Mouse (Mus musculus) testis, adult 2 months (tissue): ENCODE measurements around the gene Snx30. TPM values are rescaled to one million over a fixed set of nuclear protein-coding genes. Genes with fewer than 3 reads are reported as not detected.
"Not testable (repeated sequence)": the region's sequence is repeated elsewhere in the genome, so short reads cannot be mapped to it uniquely, and the experiment has no call there.

Experiments
- H3K27ac ChIP-seq: fragments of 200-500 bp; 2 replicates; pipeline ENCODE4 v1.5.1; 2012; ENCODE audit warnings: low read depth, low read length; ENCODE audit not compliant: control insufficient read depth, insufficient read depth
- H3K27me3 ChIP-seq: fragments of 200-500 bp; 2 replicates; pipeline ENCODE4 v1.6.1; 2012; ENCODE audit warnings: mild to moderate bottlenecking, low read length, moderate library complexity; ENCODE audit not compliant: control insufficient read depth, insufficient read depth
- H3K36me3 ChIP-seq: fragments of 200-500 bp; 2 replicates; pipeline ENCODE4 v1.6.1; 2012; ENCODE audit warnings: mild to moderate bottlenecking, low read length; ENCODE audit not compliant: control insufficient read depth, insufficient read depth
- H3K4me1 ChIP-seq: fragments of 200-500 bp; 2 replicates; pipeline ENCODE4 v1.6.1; 2012; ENCODE audit warnings: low read length; ENCODE audit not compliant: control insufficient read depth, insufficient read depth
- H3K4me3 ChIP-seq: fragments of 200-500 bp; 2 replicates; pipeline ENCODE4 v1.5.1; 2012; ENCODE audit warnings: low read depth, mild to moderate bottlenecking, low read length, moderate library complexity, mixed read lengths; ENCODE audit not compliant: control insufficient read depth
- CTCF ChIP-seq: fragments of 200-500 bp; IDR thresholded peaks from 2 replicates; pipeline ENCODE4 v1.5.1; 2012; ENCODE audit warnings: low read depth, mild to moderate bottlenecking, inconsistent platforms, low read length, moderate library complexity; ENCODE audit not compliant: control insufficient read depth, insufficient read depth, insufficient replicate concordance
- POLR2A ChIP-seq: fragments of 200-500 bp; IDR thresholded peaks from 2 replicates; pipeline ENCODE4 v1.6.1; 2012; ENCODE audit warnings: low read depth, mild to moderate bottlenecking, inconsistent platforms, low read length, moderate library complexity; ENCODE audit not compliant: control insufficient read depth
- polyA plus RNA-seq: library from polyadenylated mRNA; depleted of rRNA; stranded (reverse); fragments of >200 nt; gene quantifications from 2 replicates; pipeline ENCODE4 v1.2.3, GENCODE M21; 2012

The Snx30 gene
- polyA plus RNA-seq, 1 experiment, result 0.57 TPM

- Histone ChIP-seq H3K4me3 (peak overlapping the region; percentile 97), H3K27me3 (no peaks in the 10 kb centered on the region), H3K27ac (peak overlapping the region; percentile 83), H3K4me1 (peaks cover 4% of the 10 kb centered on the region), H3K36me3 (no peaks in the 10 kb centered on the region)
- TF ChIP-seq CTCF, result no peak
- peak; percentile 56 for TF ChIP-seq POLR2A
Observed at GRCm38 (mm10) chr4:59783685-59784279, 21.9 kb upstream of the Snx30 start.

GRCm38 (mm10) chr4:59785412-59785811 lies 20.2 kb upstream of the Snx30 start:
- no peaks in the 10 kb centered on the region for H3K27me3 ChIP-seq
- H3K27ac ChIP-seq, result no peak overlapping the region
- H3K36me3 ChIP-seq, result no peaks in the 10 kb centered on the region
- TF ChIP-seq CTCF, result no peak
- no peak for TF ChIP-seq POLR2A
- no peak overlapping the region for H3K4me3 ChIP-seq
- H3K4me1 ChIP-seq, result peaks cover 4% of the 10 kb centered on the region

- Histone ChIP-seq H3K36me3 (no peaks in the 10 kb centered on the region), H3K27ac (no peak overlapping the region), H3K4me1 (peaks cover 4% of the 10 kb centered on the region), H3K4me3 (no peak overlapping the region), H3K27me3 (no peaks in the 10 kb centered on the region)
- TF ChIP-seq POLR2A, result no peak
- TF ChIP-seq CTCF, result peak; percentile 59; the same call in 1 of the 2 replicates
Observed at GRCm38 (mm10) chr4:59786661-59787060, 19.0 kb upstream of the Snx30 start.

- Histone ChIP-seq H3K27me3 (no peaks in the 10 kb centered on the region), H3K4me3 (no peak overlapping the region), H3K27ac (no peak overlapping the region), H3K36me3 (no peaks in the 10 kb centered on the region), H3K4me1 (peaks cover 4% of the 10 kb centered on the region)
- no peak for TF ChIP-seq POLR2A
- TF ChIP-seq CTCF, result no peak
Observed at GRCm38 (mm10) chr4:59787126-59787525, 18.5 kb upstream of the Snx30 start.

- Histone ChIP-seq H3K27me3 (no peaks in the 10 kb centered on the region), H3K36me3 (no peaks in the 10 kb centered on the region), H3K4me3 (no peak overlapping the region), H3K4me1 (no peaks in the 10 kb centered on the region), H3K27ac (no peak overlapping the region)
- TF ChIP-seq POLR2A, result no peak
- TF ChIP-seq CTCF, result no peak
Observed at GRCm38 (mm10) chr4:59789015-59789414, 16.6 kb upstream of the Snx30 start.

GRCm38 (mm10) chr4:59793626-59794025 lies 12.0 kb upstream of the Snx30 start:
- H3K27ac ChIP-seq, H3K4me1 ChIP-seq, H3K4me3 ChIP-seq, H3K27me3 ChIP-seq, H3K36me3 ChIP-seq: not testable (repeated sequence)

GRCm38 (mm10) chr4:59794116-59794515 lies 11.5 kb upstream of the Snx30 start:
- Histone ChIP-seq H3K4me3 (no peak overlapping the region), H3K36me3 (no peaks in the 10 kb centered on the region), H3K4me1 (no peaks in the 10 kb centered on the region), H3K27me3 (no peaks in the 10 kb centered on the region), H3K27ac (no peak overlapping the region)
- TF ChIP-seq CTCF (no peak), POLR2A (no peak)
